Mouse (Mus musculus) lung, adult 18-20 months (tissue): ENCODE results near the gene Eid1.
A peak's percentile ranks its signal among the peaks of the same experiment; 100 is the strongest.

ENCODE experiments used
- DNase-seq, 2 experiments: peaks; one replicate each; pipeline ENCODE4 v3.0.0; 2022; ENCODE audit warnings: mixed read lengths in 2 of 2

The Eid1 gene

DNA sequence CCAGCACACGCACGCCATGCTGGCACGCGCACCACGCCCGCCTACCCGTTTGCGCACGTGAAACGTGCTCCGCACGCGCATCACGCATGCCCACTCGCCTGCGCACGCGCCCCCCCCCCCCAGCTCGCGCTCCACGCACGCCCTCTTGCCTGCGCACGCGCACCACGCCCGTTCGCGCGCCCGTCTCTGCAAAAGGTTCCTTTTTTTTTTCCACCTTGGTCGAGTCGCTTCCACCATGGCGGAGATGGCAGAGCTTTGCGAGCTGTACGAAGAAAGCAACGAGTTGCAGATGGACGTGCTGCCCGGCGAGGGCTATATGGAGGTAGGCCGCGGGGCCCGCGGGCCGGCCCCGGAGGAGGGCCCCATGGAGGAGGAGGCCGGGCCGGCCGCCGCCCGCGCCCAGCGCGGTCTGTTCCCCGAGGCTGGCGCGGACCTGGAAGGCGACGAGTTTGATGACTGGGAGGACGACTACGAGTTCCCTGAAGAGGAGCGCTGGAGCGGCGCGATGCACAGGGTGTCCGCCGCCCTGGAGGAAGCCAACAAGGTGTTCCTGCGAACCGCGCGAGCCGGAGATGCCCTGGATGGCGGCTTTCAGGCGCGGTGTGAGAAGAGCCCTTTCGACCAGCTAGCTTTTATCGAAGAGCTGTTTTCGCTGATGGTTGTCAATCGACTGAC is at the start of gene Eid1:
Gene Eid1, plus strand, starts transcription at position 139 of the 675 bp plus-strand sequence.
- DNase-seq = peak; percentile 66 to 80

DNA sequence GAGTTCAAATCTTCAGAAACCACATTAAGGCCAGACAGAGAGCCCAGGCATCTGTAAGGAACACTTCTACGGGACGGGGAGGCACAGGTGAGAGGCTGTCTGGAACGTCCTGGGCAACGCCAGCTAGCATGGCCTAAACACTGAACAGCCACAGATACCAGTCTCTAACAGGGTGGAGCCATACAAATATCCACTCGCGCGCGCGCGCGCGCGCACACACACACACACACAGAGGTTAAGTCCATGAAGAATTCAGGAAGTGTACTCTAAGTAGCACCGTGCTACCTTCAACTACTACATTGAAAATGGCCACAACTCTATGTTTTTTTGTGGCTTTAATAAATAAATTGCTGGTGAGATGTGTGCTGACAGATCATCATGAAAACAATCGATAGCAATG is 49.7 kb upstream of the Eid1 start:
- DNase-seq = no peak

DNA sequence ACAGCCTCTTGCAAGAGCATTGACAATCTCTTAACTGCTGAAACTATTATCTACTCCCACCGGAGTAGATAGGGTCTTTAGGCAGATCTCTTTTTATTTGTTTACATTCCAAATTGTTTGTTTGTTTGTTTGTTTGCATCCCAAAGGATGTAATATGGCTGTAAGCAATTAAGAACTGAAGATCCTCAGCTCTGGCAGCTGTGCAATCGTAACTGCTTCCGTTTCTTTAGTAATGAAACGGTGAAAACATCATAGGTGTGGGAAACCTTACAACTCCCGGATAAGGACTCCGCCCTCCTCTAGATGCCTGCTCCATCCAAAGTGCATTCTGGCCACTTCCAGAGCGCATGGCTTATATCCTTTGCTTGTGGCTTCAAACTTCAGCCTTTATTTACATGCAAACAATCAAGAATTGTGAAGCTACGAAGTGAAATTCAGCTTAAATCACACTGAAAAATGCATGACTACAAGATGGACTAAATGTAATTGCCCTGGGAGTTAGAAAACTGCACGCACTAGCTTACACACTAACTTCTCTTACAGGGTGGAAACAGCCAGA is 48.7 kb upstream of the Eid1 start:
- DNase-seq = no peak

DNA sequence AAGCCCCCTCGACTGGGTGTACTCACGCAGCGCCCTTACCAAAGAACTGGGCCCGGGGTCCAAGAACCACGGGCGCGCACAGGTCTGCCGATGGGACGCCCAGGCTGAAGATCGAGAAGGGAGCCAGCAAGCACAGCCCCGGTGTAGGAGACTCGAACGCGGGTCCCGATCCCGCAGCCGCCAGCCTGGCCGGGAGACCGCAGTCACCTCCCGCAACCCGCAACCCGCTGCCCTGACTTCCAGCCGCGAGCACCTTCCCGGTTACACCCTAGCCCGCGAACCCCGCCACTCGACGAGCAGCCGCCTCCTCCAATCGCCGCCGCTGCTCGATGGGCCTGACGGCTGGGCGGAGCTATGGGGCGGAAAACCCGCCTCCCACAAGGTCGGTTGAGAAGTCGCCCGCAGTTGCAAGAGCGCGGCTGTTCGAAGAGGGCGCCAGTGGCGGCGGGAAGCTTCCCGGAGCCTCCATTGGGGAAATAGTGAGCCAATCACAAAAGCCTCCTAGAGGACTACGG is 48.0 kb upstream of the Eid1 start, which contains the start of gene Cep152:
Gene Cep152, minus strand, starts transcription at position 277 of the 515 bp plus-strand sequence.
- peak; percentile 98 to 99 for DNase-seq

DNA sequence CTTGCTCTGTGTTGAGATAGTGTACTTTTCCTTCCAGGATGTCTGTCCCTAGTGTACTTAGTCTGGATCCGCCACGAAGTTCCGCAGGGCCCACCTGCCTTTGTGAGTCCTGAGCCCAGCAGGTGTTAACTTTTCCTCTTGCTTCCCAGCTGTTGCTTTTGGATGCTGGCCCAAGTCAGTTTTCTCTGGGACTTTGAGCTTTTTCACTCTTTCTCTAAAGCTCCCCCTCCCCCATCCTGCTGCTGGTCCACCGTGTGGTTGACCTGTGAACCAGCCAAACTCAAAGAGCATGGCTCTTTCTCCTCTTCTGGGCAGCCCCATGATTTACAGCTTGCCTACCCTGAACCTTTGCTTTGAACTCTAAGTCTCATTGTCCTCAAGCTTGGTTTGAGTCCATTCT is 46.4 kb upstream of the Eid1 start:
- DNase-seq = no peak

DNA sequence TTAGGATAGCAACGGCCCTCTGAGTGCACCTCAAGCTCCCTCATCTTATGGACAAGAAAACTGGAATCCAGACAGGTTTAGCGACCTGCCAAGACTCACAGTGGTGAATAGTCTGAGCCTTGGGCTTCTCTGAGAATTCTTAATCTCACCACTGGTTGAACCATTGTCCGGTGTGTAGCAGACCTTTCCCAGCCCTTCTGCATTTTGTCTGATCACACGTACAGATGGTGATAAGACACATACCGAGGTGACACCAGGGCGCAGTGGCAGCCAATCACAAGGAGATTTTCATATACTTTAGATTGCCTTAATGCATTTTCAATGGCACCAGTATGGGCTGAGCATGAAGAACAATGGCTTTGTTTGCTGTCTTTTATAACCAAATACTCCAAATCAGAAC is 44.4 kb upstream of the Eid1 start:
- no peak for DNase-seq

DNA sequence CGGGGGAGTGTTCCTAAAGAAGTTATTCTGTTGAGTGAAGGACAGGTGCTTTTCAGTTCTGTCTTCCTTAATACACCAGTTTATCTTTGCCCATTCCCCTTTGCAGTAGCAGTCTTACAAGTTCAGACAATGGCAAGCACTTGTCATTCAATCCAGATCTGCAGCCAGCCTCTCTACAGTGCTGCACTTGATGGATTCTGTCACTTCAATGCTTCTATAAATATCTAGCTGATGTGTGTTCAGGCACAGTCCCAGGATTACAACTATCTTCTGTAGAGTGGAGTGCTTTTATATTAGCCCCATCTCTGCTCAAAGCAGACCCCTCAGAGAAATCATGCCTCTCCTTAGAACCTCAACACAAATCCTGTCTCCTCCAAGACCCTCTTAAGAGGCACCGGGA is 42.9 kb upstream of the Eid1 start:
- DNase-seq = no peak

DNA sequence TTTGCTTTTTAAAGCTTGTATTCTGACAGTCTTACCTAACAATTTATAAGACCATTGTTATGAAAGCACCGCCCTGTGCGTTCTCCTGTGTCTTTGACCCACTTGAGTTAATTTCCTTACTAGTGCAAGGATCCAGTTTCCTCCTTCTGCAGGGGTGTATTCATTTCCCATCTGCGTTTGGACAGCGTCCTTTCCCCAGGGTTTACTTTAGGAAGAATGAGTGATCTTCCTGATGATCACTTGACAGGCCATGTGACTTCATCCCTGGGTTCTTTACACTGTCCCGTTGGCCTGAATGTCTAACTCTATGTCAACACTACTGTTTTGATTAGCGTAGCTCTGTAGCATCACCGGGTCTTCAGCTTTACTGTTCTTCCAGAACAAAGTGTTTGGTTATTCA is 35.6 kb upstream of the Eid1 start:
- no peak for DNase-seq

DNA sequence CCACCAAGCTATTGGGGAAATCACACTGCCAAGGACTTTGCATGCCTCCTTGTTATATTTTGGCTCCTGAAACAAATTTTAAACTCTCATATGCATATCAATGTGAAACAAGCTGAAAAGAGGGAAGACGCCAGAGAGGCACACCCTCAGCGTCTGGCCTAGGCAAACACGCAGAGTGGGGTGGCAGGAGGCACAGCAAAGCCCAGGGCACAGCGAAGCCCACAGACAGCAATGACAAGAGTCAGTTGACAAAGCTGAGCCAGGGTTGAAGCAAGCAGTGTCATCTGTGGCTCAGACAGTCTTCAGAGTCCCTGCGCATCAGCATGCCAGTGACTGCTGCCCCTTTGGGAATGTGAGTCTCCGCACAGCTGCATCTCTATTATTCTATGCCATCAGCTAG is 28.0 kb upstream of the Eid1 start:
- no peak for DNase-seq

DNA sequence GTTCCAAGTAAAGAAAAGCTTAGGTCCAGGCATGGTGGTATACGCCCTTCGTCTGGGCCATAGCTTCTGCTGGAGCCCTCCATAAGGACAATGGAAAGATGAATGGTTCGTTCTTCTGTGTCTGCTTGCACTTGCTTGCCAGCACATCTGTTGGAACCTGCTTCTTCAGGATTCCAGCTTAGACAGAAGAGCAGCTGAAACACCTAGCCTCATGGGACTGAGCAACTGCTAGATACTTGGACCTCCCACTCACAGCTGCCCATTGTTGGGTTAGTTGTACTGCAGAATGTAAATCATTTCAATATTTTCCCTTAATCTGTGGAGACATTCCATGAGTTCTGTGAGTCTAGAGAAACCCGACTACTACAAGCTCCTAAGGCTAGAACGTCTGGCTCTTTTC is 22.9 kb upstream of the Eid1 start:
- DNase-seq = no peak

DNA sequence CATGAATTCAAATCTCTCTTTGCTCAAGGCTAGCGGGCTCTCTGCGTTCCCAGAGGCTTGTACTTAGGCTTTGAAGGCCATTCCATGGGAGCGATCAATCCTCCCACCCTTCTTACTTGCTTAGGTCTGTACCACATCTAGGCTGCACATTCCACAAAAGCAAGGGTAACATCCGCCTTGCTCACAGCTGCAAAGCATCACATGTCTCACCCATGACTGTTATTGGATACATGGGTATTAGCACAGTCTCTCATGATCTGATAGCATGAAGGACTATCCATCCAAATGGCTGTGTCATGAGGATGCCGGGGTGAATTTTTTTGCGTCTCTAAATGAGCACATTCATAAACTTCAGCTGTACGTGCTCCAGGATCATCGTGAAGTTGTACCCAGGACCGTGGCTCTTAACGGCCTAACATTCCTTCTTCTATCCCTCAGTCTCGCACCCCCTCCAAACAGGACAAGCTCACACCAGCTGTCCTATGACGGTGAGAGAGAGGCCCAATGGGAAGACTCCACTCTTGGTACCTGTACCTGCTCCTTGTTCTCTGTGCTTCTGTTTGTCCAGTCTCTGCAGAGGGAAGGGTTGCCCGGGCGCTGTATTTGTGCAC is 22.0 kb upstream of the Eid1 start:
- no peak for DNase-seq

DNA sequence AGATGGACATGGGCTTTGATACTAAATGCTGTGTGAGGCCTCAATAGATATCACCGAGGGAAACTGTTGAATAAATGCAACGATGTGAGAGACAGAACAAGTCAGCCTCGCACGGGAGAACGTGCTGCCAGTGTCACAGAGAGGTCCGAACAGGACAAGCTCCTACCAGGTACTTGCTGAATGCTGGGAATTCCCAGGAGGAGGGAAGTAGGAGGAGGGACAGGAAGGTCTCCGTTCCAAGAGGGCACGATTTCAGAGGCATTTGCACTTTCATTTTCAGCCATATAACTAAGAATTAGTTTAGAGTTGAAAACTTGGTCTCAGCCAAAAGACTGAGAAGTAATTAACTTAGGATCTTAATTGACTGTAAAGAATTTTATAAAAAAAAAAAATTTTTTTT is 21.3 kb upstream of the Eid1 start:
- no peak for DNase-seq

DNA sequence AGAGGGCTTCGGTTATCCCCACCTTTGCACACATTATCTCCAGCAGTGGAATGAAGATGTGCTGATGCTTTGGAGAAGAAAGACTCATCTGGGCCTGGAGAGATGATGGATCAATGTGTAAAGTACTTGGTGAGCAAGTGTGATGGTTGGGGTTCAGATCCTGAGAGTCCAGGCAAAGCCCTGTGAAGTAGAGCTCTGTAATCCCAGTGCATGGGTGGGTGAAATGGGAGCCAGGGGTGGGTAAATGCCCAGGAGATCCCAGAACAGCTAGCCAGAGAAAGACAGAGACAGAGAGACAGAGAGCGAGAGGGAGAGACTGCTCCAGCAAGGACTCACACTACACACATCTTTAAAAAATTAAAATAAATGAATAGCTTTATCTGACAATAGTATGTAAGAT is 19.6 kb upstream of the Eid1 start:
- DNase-seq = no peak

DNA sequence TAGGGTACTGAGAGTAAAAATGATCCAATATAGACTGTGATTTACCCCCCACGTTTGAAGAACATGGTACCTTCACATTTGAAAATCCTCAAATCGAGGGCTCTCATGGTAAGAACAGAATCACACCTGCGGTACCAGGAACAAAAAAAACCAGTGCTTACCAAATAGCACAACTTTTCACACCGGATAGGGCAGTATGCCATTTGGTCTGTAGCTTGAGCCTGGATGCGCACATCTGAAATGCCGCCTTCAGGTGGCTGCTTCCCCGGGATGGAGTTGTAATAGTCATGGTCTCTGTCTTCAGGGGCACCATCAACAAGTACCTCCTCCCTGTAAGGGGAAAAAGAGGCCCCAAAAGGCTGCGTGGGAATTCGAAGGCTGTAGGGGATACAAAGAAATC is 17.5 kb upstream of the Eid1 start:
- DNase-seq = no peak

DNA sequence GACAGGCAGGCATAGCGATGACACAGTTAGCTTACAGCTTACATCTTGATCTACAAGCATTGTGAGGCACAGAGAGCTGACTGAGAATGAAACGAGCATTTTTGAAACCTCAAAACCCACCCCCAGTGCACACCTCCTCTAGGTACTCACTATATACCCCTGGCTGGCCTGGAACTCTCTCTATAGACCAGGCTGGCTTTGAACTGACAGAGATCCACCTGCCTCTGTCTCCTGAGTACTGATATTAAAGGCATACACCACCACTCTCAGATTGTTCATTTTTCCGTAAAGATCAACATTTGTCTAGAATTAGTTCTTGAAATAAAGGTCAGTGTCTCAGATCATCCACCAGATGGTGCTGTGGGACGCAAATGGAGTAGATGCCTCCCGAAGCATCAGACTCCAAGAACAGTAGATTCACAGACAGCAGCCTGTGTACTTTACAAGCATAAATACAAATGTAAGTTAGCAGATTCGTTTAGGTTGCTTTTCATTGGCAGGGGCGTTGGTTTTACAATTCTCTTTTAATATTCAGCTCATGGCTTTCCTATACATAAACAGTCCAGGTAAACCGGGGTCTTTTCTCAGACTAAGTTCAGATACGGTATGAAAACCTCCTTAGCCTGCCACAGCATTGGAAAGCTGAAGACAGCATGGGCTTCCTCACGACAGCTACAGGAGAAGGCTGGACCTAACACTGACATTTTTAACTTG is 12.9 kb upstream of the Eid1 start:
- peak; percentile 40 to 66 for DNase-seq

DNA sequence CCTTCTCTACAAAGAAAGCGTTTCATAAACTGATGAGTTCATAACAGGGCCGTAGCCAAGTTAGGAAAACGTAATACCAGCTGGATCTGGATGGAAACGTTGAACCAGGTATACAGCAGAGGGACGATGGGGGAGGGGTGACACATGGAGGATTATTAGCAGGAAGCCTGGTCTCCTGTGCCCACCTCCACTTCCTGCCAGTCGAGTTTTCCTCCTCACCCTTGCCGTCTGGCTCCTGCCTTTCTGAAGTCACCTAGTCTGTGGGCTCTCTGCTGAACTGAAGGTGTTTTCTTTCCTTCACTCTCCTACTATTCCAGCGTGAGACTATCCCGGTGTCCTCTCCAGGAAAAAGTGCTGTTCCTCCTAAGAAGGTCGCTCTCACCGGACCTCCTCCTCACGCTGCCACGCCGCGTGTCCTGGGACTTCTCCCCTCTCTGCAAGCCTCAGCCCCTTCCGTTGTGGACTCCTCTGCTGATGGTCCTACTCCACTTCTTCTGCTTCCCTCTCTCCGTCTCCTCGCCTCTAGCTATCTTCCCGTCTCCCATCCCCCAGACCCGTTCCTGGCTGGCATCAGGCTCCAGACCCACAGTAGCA is 12.3 kb upstream of the Eid1 start:
- peak in 1 of 2 experiments; percentile 17 for DNase-seq

DNA sequence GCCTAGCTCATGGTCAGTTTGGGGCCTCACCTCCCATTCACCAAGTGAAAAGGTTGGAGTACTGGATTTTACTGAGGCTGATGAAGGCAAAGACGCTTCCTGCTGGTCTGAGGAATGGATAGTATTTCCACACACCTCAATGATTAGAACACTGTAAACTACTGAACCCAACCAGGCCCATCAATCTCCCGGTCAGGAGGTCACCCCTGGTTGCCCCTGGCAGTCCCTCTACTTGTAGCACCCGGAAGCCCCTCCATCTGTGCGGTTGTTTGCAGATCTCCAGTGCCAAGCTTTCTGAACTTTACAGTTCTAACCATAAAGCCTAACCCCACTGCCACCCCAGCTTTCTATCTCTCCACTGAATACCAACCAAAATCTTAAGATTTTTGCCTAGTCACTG is 11.7 kb upstream of the Eid1 start:
- DNase-seq = no peak

DNA sequence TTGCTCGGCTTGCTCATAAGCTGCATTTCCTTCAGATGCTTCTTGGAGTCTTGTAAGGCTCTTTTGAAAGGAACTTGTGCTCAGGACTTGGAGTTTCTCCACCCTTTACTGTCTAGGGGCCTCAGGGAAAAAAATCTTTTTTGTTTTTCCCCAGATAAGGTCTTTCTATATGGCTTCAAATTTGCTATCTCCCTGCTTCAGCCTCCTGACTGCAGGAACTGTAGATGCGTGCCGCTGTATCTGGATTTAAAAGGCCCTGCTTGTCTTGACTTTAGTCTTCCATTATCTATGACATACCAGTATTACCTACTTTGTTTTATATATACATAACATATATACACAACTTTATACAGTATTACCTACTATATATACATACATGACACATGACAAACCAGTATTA is 10.4 kb upstream of the Eid1 start:
- DNase-seq = no peak

DNA sequence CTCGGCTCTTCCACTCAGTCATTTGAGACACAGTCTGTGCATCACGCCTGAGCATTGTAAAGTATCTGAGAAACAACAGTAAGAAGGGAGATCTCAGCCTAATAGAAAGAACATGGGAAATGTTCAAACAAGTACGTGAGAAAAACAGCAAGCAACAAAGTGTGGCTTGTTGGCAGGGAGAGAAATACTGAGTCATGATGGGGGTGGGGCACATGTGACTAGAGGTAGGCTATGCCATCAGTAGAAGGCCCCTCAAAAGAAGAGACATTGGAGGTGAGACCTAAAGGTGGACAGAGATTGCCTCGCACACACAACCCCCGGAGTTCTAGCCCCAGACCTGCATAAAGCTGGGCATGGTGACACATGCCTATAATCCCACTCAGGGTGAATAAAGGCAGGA is 7.7 kb upstream of the Eid1 start:
- no peak for DNase-seq

DNA sequence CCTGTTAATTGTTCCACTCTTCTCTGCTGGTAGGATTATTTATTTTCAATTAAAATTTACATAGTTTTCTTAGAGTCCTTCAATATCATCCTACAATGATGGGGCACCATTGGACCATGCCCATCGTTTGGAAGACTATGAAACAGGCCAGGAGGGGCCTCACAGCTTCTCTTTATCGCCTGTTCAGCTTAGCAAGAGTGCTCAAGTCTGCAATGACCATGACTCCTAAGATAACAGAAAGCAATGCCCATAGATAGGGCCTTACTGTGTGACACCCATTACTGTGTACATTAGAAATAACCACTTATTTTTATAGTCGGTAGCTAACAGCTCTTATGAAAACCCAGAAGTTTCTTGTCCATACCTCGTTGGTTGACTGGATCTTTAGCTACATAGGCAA is 7.0 kb upstream of the Eid1 start:
- no peak for DNase-seq

DNA sequence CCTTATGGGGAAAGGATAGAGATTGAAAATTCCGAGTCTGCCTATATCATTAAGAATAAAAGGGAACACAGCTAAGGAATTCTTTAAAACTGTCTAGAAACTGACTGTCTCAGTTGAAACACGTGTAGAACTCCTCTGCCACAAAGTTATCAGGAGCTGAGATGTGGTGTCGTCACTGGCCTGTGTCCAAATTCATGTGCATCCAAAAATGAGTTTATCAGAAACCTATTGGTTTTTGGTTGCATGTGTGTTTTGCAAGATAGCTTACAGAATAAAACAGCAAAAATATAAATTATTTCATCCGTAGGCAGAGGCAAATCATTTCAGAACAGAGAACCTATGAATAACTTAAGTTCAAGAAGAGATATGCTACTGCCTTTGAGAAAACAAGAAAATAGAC is 6.2 kb upstream of the Eid1 start:
- no peak for DNase-seq

DNA sequence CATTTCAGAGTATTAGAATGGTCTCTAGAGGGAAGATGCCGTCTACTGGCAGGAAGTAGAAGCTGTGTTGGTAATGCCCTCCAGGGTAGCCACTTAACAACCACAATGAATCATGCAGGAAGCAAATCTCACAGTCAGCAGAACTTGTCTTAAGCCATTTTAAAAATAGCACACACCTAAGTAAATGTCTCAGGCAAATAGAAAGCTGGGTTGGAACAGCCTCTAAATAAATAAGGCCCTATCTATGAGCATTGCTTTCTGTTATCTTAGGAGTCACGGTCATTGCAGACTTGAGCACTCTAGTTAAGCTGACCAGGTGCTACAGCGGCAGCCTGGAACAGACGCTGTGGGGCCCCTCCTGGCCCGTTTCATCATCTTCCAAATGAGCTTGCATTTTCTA is 5.7 kb upstream of the Eid1 start:
- peak in 1 of 2 experiments; percentile 29 for DNase-seq

DNA sequence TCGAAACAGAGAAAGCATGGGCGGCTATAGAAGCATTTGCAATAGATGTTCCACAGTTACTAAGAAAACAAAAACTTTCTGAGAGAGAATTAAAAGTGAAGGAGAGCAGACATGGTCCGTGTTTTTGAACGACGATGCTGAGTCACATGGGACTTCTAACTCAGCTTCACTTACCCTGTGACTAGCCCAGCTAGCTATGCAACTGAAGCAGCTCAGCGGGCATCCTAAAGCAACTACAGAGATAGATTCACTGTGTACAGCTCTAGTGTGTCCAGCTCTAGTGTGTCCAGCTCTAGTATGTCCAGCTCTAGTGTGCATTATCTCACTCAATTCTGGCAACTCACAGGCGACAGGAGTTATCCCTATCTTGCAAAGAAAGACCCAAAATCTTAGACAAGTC is 5.2 kb upstream of the Eid1 start:
- DNase-seq = no peak
